Mouse (Mus musculus) neutrophil, adult 5-6 weeks (primary cell): ENCODE measurements around the gene Copb2. TPM values are rescaled to one million over a fixed set of nuclear protein-coding genes. Genes with fewer than 3 reads are reported as not detected.
A peak's percentile ranks its signal among the peaks of the same experiment; 100 is the strongest.

Source experiments
- ATAC-seq: fragments of 151-379, 151-347 bp; 2 replicates; pipeline ENCODE4 v1.8.0; 2017; ENCODE audit warnings: mild to moderate bottlenecking, moderate TSS enrichment; ENCODE audit not compliant: insufficient number of reproducible peaks, poor library complexity, low FRiP score, severe bottlenecking; ENCODE audit errors: extremely low read depth
- total RNA-seq: library from RNA; stranded (forward); fragments of 200-1000 nt; gene quantifications from 2 replicates; pipeline ENCODE4 v1.2.3, GENCODE M21; 2017

The Copb2 gene
- total RNA-seq = 110 and 125 TPM in 2 replicates

DNA sequence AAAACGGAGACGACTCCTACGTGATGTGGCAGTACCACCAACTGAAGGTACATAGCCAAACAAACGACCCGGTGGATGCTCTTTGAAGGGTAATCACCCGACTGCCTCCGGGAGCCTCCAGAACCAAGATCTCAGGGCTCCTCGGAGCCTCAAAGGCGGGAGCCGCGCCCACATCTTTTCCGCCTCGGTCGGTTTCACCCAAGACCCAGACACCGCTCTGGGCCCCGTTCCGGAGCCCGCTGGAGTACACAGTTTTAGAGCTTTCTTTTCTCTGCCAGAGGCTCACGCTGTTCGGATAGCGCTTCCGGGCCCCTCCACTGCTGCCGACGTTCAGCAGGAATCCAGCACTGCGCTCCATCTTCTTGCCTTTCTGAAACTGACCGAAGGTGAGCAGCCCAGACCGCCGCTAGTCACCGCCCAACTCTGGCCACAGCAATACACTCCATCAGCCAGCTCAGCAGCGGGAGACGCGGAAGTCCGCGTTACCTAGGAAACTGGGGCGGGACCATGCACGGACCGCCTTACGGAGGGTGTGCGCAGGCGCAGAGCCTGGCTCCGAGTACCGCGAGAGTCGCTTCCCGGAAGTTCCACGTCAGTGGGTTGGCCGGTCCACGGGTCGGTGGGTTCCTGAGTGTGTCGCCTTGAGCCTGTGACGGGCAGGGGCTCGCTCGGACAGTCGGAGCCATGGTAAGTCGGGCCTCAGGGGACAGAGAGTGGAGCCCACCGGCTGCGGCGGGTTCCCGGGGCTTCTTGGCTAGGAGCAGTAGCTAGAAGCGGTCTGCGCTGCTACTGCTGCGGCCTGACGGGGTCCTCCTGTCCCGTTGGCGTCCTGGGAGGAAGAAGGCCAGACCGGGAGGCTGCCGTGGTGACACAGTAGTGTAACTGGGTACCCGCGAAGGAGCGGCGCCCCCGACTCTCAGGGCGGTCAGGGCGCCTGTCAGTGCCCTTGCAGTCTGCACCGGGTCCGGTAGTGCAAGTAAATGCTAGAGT lies at the start of gene Copb2:
TSS of gene Copb2 (plus strand) at position 585 of the 990 bp plus-strand sequence.
- peak; percentile 98 for ATAC-seq

GRCm38 (mm10) chr9:98523872-98524271 lies 39.6 kb upstream of the Copb2 start:
- ATAC-seq = no peak

DNA sequence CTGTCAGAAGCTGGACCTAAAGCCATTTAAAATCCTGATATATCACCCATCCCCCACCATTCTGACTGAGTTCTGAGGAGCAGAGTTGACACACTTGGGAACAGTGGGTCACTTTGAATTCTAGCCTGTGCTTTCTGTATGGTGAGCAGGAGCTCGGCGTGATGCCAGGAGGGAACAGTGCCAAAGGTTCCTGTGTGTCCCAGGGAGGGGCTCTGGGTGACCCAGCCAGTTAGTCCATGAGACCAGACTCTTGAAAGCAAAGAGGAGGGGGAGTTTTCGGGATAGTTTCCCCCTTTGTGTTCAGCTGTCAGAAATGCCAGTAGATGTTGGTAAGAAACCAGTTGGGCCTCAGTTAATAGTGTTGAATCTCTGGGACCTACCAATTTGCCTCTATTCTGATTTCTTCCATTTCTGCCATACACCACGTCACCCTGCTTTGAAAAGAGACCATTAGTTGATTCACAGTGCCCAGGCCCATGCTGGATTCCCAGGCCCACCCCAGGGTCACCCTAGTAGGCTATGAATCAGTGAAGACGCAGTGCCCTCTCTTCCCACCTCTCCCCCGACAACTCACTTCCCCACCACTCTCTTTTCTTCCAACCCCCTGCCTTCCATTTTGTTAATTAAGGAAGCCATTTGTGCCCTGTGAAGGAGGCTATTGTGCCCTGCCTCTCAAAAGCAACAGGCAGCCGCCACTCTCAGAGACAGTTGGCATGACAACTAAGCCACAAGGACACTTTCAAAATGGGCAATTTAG lies 38.6 kb upstream of the Copb2 start:
- ATAC-seq = no peak

DNA sequence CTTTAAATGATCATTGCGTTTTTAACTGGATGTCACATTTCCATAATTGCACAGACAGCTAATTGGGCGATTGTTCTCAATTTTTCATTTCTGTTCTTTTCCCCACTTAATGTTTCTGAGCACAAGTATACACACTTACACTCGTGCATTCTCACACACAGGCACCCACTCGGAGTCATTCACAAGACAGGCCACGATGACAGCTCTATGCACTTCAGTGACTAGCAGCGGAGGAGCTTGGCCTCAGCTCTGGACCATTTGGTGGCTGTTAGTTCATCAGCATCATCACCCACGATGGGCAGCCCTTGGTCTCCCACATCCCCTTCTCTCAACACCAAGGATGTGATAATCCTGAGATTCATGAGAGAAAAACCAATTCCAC lies 38.0 kb upstream of the Copb2 start:
- ATAC-seq = no peak

GRCm38 (mm10) chr9:98527226-98527625 lies 36.3 kb upstream of the Copb2 start:
- no peak for ATAC-seq

- ATAC-seq = no peak
Measured at GRCm38 (mm10) chr9:98529776-98530175, 33.7 kb upstream of the Copb2 start.

GRCm38 (mm10) chr9:98530999-98531398 lies 32.5 kb upstream of the Copb2 start:
- no peak for ATAC-seq

DNA sequence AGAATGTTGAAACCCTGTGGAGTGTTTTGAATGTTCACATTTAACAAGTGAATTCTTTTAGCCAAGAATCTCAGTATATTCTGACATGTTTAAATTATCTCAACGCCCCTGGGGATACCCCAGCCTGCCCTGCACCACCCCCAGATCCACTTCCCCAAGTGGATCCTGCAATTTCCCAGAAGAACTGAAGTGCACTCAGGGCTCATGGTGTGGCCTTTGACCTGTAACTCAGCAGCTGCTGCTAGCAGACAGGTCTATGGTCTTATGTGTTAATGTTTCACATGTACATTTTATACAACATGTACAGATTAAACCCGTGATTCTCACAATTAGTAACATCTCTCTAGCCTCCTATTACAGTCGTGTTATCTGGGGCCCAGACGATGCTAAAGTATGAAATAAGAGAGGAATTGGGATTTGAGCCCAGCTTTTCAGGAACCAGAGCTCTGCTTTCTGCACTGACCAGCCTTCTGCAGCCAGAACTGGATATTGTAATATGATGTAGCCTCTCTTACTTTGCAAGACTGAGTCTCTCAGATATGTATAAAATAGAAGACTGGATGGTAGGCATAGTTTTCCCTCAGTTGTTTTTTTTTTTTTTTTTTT lies 28.7 kb upstream of the Copb2 start:
- no peak for ATAC-seq

DNA sequence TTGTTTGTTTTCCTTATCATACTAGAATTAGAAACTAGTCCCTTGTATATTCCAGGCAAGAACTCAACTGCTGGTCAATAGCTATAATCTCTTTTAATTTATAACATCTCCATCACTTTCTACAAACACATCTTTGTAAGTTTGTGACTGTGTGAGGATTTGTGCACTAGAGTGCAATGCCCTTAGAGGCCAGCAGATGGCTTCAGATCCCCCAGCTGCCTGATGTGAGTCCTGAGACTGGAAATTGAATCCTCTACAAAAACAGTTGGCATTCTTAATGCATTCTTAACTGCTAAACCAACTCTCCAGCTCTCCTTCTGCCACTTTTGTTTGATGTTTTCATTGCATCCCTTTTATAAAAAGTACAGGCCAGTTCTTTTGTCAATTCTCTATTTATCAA lies 27.8 kb upstream of the Copb2 start:
- ATAC-seq = no peak

DNA sequence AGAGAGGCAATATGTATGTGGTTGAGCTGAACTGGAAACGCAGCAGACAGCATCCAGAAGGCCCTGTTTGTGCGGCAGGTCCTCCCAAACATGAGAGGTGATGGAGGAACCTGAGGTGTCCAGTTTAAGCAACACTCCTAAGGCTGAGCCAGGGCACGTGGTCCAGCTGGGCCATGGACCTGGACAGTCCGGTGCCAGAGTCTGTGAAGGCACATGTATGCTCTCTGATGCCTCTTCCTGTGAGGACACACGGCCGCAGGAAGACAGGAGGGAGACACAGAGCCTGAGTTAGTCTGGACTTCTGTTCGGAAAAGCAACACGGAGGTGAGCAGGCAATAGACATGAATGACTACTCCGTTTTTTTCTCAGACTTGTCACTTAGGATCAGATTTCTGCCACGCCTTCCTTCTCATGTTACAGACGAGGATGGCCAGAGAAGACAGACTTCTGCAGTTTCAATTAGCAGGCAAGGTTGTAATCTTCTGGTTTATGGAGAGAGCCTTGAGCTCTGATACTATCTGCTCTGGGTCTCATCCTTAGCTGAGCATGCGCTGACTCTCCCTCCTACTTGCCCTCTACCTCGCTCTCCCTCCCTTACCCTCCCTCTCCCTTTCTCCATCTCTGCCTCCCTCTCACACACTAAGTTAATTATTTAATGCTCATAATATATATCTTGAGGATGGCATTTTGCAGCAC lies 25.4 kb upstream of the Copb2 start:
- ATAC-seq = no peak

- no peak for ATAC-seq
Measured at GRCm38 (mm10) chr9:98538713-98539360, 24.7 kb upstream of the Copb2 start.

- no peak for ATAC-seq
Measured at GRCm38 (mm10) chr9:98544042-98544441, 19.5 kb upstream of the Copb2 start.

DNA sequence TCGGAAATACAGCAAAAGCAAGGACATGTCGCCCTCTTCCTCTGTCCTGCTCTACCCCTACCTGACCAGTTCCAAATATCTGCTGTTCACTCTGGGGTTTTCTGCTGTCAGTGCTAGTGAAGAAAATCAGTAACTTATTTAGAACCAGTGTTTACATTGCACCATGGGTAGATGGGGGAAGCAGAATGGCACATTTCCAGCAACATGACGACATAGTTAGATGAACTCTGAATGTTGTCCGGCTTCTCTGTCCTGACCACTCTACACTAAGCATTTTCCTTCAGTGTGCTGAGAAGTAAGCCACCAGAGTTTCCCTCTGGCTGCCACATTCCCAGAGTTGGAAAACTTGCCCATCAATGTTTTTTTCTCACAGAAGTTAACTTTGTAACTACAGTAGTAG lies 20.3 kb downstream of the Copb2 start:
- no peak for ATAC-seq

GRCm38 (mm10) chr9:98600094-98600493 lies 36.6 kb downstream of the Copb2 start:
- no peak for ATAC-seq

DNA sequence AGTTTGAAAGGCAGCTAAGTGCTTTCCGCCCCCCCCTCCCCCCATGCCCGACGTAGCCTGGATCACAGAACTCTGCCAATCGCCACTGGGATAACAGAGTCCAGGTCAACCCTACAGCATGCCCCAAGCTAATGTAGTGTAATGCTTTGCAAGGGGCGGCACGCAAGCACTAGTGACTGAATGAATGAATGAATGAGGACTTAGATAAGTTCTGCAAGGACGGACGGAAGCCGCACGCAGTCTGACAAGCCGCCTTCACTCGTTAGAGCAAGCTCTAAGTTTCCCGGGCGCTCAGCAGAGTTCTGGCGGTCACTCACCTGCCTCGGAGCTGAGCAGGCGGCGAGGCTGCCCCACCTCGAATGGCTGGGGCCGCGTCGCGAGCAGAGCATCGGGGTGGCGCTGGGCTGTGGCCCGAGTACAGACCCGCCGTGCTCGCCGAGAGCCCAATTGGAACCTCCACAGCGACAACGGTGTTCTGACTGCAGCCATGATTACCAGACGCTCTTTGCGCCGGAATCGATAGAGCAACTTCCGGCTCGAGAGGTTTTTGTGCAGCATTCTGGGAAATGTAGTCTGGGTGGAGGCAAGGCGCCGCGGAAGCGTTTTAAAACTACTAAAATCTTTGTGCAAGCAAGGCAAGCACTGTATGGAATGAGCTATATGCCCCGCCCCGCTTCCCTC lies 37.8 kb downstream of the Copb2 start, which contains the start of gene Mrps22:
TSS of gene Mrps22 (minus strand) at position 505 of the 681 bp plus-strand sequence.
- ATAC-seq = peak; percentile 96

GRCm38 (mm10) chr9:98601837-98602359 lies 38.4 kb downstream of the Copb2 start:
- ATAC-seq = no peak

GRCm38 (mm10) chr9:98604896-98605295 lies 41.4 kb downstream of the Copb2 start:
- no peak for ATAC-seq

GRCm38 (mm10) chr9:98628480-98628879 lies 65.0 kb downstream of the Copb2 start:
- no peak for ATAC-seq
